Mouse (Mus musculus): ENCODE measurements around the gene Bag1. TPM values are rescaled to one million over a fixed set of nuclear protein-coding genes. Genes with fewer than 3 reads are reported as not detected.
A peak's percentile ranks its signal among the peaks of the same experiment; 100 is the strongest.
"Not testable (repeated sequence)": the region's sequence is repeated elsewhere in the genome, so short reads cannot be mapped to it uniquely, and the experiment has no call there.

Bag1 gene
- polyA plus RNA-seq, 1 experiment from 2014 or later, result 152 TPM

- H3K4me2 ChIP-seq (ENCODE audit: low read depth, low read length), result peak overlapping the region; percentile 76
- H3K27me3 ChIP-seq (replicated peaks; ENCODE audit: control insufficient read depth, insufficient read depth, low read length), result no peaks in the 10 kb centered on the region
- H3K4me1 ChIP-seq (ENCODE audit: control insufficient read depth, insufficient read depth, low read length), result peaks cover 16% of the 10 kb centered on the region
- H3K9me3 ChIP-seq (ENCODE audit: control insufficient read depth, low read length), result no peaks in the 10 kb centered on the region
- H3K36me3 ChIP-seq (ENCODE audit: control insufficient read depth, insufficient read depth, low read length), result peaks cover 3% of the 10 kb centered on the region; the same call in 1 of the 2 replicates
- H3K27ac ChIP-seq (ENCODE audit: low read length), result no peak overlapping the region
- H3K4me3 ChIP-seq (ENCODE audit: low read length), result peak overlapping the region; percentile 91
- no peak for ATAC-seq
- H3K9ac ChIP-seq (ENCODE audit: low read depth, low read length), result peak overlapping the region; percentile 91
- 74% methylated on average over 7 of the region's 7 CpGs for WGBS
These were observed 1.5 kb downstream of the Bag1 start for GRCm38 (mm10) chr4:40946516-40947121.

- no peak overlapping the region for H3K27ac ChIP-seq (ENCODE audit: low read length)
- H3K9me3 ChIP-seq (ENCODE audit: control insufficient read depth, low read length), result no peaks in the 10 kb centered on the region
- peaks cover 23% of the 10 kb centered on the region for H3K36me3 ChIP-seq (ENCODE audit: control insufficient read depth, insufficient read depth, low read length)
- H3K27me3 ChIP-seq (replicated peaks; ENCODE audit: control insufficient read depth, insufficient read depth, low read length), result no peaks in the 10 kb centered on the region
- ATAC-seq, result no peak
- no peak overlapping the region for H3K9ac ChIP-seq (ENCODE audit: low read depth, low read length)
- WGBS, result 97% methylated on average over 5 of the region's 5 CpGs
- peaks cover 9% of the 10 kb centered on the region for H3K4me1 ChIP-seq (ENCODE audit: control insufficient read depth, insufficient read depth, low read length)
- H3K4me2 ChIP-seq (ENCODE audit: low read depth, low read length), result no peak overlapping the region
- H3K4me3 ChIP-seq (ENCODE audit: low read length), result no peak overlapping the region
These were observed 4.4 kb downstream of the Bag1 start for GRCm38 (mm10) chr4:40943651-40944050.

- no peak overlapping the region for H3K4me2 ChIP-seq (ENCODE audit: low read depth, low read length)
- no peak overlapping the region for H3K9ac ChIP-seq (ENCODE audit: low read depth, low read length)
- H3K4me1 ChIP-seq (ENCODE audit: control insufficient read depth, insufficient read depth, low read length), result no peaks in the 10 kb centered on the region
- 93% methylated on average over 5 of the region's 5 CpGs for WGBS
- H3K27ac ChIP-seq (ENCODE audit: low read length), result no peak overlapping the region
- H3K9me3 ChIP-seq (ENCODE audit: control insufficient read depth, low read length), result no peaks in the 10 kb centered on the region
- no peaks in the 10 kb centered on the region for H3K27me3 ChIP-seq (replicated peaks; ENCODE audit: control insufficient read depth, insufficient read depth, low read length)
- H3K36me3 ChIP-seq (ENCODE audit: control insufficient read depth, insufficient read depth, low read length), result peaks cover 40% of the 10 kb centered on the region
- H3K4me3 ChIP-seq (ENCODE audit: low read length), result no peak overlapping the region
- no peak for ATAC-seq
These were observed 9.3 kb downstream of the Bag1 start for GRCm38 (mm10) chr4:40938793-40939192.

GRCm38 (mm10) chr4:40936175-40936839 is 11.8 kb downstream of the Bag1 start:
- WGBS, result 83% methylated on average over 9 of the region's 9 CpGs
- peaks cover 42% of the 10 kb centered on the region for H3K36me3 ChIP-seq (ENCODE audit: control insufficient read depth, insufficient read depth, low read length)

DNA sequence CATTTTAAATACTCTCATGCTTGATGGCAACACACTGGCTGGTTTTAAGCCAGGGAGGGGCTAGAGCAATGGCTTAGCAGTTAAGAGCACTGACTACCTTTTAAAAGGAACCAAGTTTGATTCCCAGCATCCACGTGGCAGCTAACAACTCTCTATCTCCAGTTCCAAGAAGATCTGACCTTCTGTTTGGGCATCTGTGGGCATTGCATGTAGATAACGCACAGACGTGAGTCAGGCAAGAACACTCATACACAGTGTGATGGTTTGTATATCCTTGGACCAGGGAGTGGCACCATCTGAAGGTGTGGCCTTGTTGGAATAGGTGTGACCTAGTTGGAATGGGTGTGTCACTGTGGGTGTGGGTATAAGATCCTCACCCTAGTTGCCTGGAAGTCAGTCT is 13.7 kb downstream of the Bag1 start:
- not testable (repeated sequence) for ATAC-seq; H3K4me3 ChIP-seq (ENCODE audit: low read length); H3K4me1 ChIP-seq (ENCODE audit: control insufficient read depth, insufficient read depth, low read length); H3K4me2 ChIP-seq (ENCODE audit: low read depth, low read length); H3K9me3 ChIP-seq (ENCODE audit: control insufficient read depth, low read length); H3K27ac ChIP-seq (ENCODE audit: low read length); H3K9ac ChIP-seq (ENCODE audit: low read depth, low read length); H3K27me3 ChIP-seq (replicated peaks; ENCODE audit: control insufficient read depth, insufficient read depth, low read length)
- H3K36me3 ChIP-seq (ENCODE audit: control insufficient read depth, insufficient read depth, low read length), result peaks cover 27% of the 10 kb centered on the region
- 83% methylated on average over 3 of the region's 3 CpGs for WGBS

More at GRCm38 (mm10) chr4:40936175-40936839, 11.8 kb downstream of the Bag1 start:
- H3K9ac ChIP-seq (ENCODE audit: low read depth, low read length), result no peak overlapping the region
- H3K9me3 ChIP-seq (ENCODE audit: control insufficient read depth, low read length), result no peaks in the 10 kb centered on the region
- H3K27ac ChIP-seq (ENCODE audit: low read length), result no peak overlapping the region
- H3K4me1 ChIP-seq (ENCODE audit: control insufficient read depth, insufficient read depth, low read length), result no peaks in the 10 kb centered on the region
- 0 out of 2 replicates have a peak, but pooled peaks have one; percentile 21 for ATAC-seq
- H3K4me3 ChIP-seq (ENCODE audit: low read length), result no peak overlapping the region
- no peak overlapping the region for H3K4me2 ChIP-seq (ENCODE audit: low read depth, low read length)
- no peaks in the 10 kb centered on the region for H3K27me3 ChIP-seq (replicated peaks; ENCODE audit: control insufficient read depth, insufficient read depth, low read length)

- no peak overlapping the region for H3K4me2 ChIP-seq (ENCODE audit: low read depth, low read length)
- no peaks in the 10 kb centered on the region for H3K4me1 ChIP-seq (ENCODE audit: control insufficient read depth, insufficient read depth, low read length)
- no peak overlapping the region for H3K9ac ChIP-seq (ENCODE audit: low read depth, low read length)
- no peak for ATAC-seq
- no peaks in the 10 kb centered on the region for H3K9me3 ChIP-seq (ENCODE audit: control insufficient read depth, low read length)
- no peak overlapping the region for H3K27ac ChIP-seq (ENCODE audit: low read length)
- peaks cover 22% of the 10 kb centered on the region for H3K36me3 ChIP-seq (ENCODE audit: control insufficient read depth, insufficient read depth, low read length)
- no peaks in the 10 kb centered on the region for H3K27me3 ChIP-seq (replicated peaks; ENCODE audit: control insufficient read depth, insufficient read depth, low read length)
- 80% methylated on average over 5 of the region's 5 CpGs for WGBS
- no peak overlapping the region for H3K4me3 ChIP-seq (ENCODE audit: low read length)
These were observed 14.4 kb downstream of the Bag1 start for GRCm38 (mm10) chr4:40933694-40934093.

DNA sequence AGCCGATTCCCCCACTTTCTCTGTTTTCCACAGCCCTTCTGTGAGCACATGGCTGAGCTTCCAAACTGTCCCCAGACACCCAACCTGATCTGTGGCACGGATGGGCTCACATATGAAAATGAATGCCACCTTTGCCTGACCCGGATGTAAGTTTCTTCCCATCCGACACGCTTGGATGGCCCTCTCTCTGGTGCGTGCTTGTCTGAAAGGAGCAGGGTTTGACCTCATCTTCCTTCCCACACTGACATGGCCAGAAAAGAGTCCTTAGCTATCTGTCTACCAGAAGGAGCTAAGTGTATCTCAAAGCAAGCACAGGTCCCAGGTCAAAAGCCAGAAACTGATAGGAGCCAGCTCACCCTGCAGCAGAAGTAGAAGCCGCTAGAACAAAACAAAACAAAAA is 19.0 kb downstream of the Bag1 start:
- Histone ChIP-seq H3K4me3 (ENCODE audit: low read length) (no peak overlapping the region), H3K27ac (ENCODE audit: low read length) (no peak overlapping the region), H3K36me3 (ENCODE audit: control insufficient read depth, insufficient read depth, low read length) (0 out of 2 replicates have a peak, but pooled peaks cover 2% of the 10 kb centered on the region), H3K9me3 (ENCODE audit: control insufficient read depth, low read length) (no peaks in the 10 kb centered on the region), H3K4me2 (ENCODE audit: low read depth, low read length) (no peak overlapping the region), H3K4me1 (ENCODE audit: control insufficient read depth, insufficient read depth, low read length) (no peaks in the 10 kb centered on the region), H3K27me3 (replicated peaks; ENCODE audit: control insufficient read depth, insufficient read depth, low read length) (no peaks in the 10 kb centered on the region), H3K9ac (ENCODE audit: low read depth, low read length) (no peak overlapping the region)
- no peak for ATAC-seq
- 88% methylated on average over 7 of the region's 7 CpGs for WGBS

DNA sequence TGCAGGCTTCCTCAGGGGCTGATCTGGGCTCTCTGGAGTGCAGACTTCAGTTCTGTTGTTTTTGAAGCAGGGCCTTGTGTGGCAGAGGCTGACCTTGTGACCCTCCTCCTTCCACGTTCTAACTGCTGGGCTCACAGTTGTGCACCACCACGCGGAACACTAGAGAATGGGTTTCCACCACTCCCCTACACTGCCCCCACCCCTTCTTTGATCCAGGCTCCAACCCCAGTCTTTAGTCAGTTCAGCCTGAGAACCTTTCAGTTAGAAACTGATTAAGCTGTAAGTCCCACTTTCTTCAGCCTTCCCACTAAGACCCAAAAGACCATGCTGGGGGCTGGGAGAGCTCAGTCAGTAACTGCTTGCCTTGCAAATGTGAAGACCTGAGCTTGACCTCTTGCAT is 22.5 kb downstream of the Bag1 start:
- no peak overlapping the region for H3K4me2 ChIP-seq (ENCODE audit: low read depth, low read length)
- no peaks in the 10 kb centered on the region for H3K27me3 ChIP-seq (replicated peaks; ENCODE audit: control insufficient read depth, insufficient read depth, low read length)
- H3K27ac ChIP-seq (ENCODE audit: low read length), result no peak overlapping the region
- no peak overlapping the region for H3K4me3 ChIP-seq (ENCODE audit: low read length)
- H3K4me1 ChIP-seq (ENCODE audit: control insufficient read depth, insufficient read depth, low read length), result no peaks in the 10 kb centered on the region
- no peaks in the 10 kb centered on the region for H3K9me3 ChIP-seq (ENCODE audit: control insufficient read depth, low read length)
- no peak overlapping the region for H3K9ac ChIP-seq (ENCODE audit: low read depth, low read length)
- no peak for ATAC-seq
- 54% methylated on average over 3 of the region's 3 CpGs for WGBS
- H3K36me3 ChIP-seq (ENCODE audit: control insufficient read depth, insufficient read depth, low read length), result no peaks in the 10 kb centered on the region

DNA sequence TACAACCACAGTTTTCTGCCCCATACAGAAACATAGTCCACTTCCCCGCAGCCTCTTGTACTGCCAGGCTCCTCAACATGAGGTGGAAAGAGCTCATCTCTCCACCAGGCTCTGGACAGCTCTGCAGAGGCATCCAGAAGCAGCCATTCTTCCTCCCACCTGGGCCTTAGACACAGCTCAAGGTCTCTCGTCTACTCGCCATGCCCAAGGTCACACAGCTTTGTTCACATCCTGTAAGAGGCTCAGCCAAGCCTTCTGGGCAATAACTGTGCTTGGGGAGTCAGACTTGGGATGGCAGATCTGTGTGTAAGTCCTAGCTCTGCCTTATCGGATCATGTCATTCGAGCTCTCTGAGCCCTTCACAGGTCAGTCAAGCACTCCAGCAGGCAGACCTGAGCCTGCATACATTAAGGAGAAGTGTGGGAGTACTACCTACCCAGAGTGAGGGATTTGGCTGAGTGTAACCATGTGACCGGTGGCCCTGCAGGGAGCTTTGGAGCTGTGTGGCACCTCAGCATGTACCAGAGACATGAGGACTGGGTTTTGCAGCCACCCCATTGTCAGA is 24.9 kb downstream of the Bag1 start:
- Histone ChIP-seq H3K9ac (ENCODE audit: low read depth, low read length) (no peak overlapping the region), H3K4me1 (ENCODE audit: control insufficient read depth, insufficient read depth, low read length) (no peaks in the 10 kb centered on the region), H3K36me3 (ENCODE audit: control insufficient read depth, insufficient read depth, low read length) (no peaks in the 10 kb centered on the region), H3K27me3 (replicated peaks; ENCODE audit: control insufficient read depth, insufficient read depth, low read length) (no peaks in the 10 kb centered on the region), H3K4me2 (ENCODE audit: low read depth, low read length) (no peak overlapping the region), H3K9me3 (ENCODE audit: control insufficient read depth, low read length) (no peaks in the 10 kb centered on the region), H3K4me3 (ENCODE audit: low read length) (no peak overlapping the region), H3K27ac (ENCODE audit: low read length) (no peak overlapping the region)
- WGBS, result 77% methylated on average over 6 of the region's 6 CpGs
- no peak for ATAC-seq
